Mouse (Mus musculus) urinary bladder, adult 18-20 months (tissue): ENCODE data around the gene Kdm4d.
"Not testable (repeated sequence)": the region's sequence is repeated elsewhere in the genome, so short reads cannot be mapped to it uniquely, and the experiment has no call there.

Experiments
- DNase-seq, 2 experiments: peaks; one replicate each; pipeline ENCODE4 v3.0.0; 2022; ENCODE audit warnings: low spot score in 2 of 2, mixed read lengths in 2 of 2

Gene Kdm4d

DNA sequence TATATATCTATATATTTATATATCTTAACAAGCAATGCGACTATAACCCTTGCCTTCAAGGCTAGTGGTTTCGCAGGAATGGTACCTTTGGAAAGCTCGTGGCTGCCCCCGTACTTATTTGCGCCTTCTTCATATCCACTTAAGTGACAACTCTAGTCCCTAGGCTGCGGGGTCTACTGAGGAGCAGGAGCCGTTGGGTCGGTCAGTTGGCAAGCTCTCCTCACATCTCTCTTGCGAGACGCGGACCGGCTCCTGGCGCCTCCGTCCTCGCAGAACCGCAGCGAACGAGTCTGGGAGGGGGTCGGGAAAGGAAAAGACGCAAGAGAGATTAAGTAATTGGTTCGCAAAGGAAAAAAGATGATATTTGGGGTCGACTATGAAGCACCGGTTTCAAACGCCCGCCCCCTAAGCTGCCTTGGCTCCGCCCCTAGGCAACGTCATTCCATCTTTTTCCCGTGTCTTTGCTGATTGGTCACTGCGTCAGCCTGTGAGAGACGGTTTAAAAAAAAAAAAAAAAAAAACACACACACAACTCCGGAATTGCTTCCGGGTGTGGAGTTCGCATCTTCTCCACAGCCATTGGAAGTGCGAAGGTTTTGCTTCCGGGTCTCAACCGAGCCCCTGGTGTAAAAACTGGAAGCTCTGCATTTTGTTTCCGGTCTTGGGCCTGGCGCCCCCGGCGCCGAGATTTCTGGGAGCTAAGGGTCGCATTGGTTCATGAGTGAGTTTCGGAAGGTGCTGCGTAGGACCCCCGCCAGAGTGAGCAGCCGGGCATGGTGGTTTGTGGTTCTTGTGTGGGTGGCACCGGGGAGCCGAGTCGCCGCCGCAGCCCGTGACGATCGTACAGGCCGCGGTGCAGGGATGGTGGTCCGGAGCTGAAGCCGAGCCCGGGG lies at the start of gene Kdm4d, which contains the start of gene Cwc15:
Gene Kdm4d, minus strand, starts transcription at position 460 of the 893 bp plus-strand sequence.
Gene Cwc15, plus strand, starts transcription at position 595 of the 893 bp plus-strand sequence.
- peak; percentile 84 to 89 for DNase-seq

DNA sequence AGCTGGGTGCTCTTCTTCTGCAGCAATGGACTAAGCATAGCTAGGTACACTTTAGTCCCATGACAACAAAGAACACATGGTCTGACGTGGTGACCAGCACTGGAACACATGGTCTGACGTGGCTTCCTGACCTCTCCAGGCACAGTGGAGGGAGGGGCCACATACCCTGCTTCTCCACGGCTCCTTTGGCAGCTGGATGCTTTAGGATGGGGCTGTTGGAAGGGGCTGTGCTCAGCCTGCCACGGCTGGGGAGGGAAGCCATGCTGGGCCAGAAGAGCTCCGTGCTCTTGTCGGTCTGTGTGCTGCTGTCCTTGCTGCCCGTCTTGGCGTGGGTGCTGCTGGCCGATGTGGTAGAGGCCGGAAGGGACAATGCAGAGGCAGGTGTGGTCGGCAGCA lies 48.1 kb upstream of the Kdm4d start:
- DNase-seq: no peak

DNA sequence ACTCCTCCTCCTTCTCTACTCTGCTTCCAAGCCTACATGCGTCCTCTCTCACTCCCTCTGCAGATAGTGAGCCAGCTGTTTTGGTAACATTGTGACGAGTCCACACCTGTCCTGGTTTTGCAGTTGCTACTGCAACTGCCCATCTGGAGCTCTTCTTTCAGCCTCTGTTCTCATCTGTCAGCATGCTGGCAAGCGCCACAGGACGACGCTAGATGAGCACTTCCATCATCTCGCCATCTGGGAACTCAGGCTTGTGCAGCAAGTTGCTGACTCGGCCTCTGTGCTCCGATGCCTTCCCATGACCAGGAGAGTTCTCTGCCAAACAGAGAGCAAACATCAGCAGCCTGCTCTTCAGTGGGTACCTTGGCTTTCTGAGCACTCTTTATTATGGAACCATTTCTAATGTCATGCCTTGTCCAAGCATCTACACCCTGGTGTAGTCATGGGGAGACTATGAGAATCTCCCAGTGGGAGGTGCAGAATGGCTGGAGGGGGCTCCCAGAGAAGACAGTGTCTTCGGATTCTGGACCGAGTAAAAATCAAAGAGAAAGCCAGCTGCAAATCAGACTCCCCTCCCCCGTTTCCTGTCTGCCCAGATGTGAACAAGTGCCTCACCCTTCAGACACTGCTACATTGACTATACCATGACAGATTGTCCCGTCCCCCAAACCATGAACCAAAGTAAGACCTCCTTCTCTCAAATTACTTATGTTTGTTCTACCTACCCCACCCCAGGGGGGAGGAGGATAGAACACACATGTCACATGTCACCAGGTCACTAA lies 47.5 kb upstream of the Kdm4d start:
- DNase-seq: no peak

DNA sequence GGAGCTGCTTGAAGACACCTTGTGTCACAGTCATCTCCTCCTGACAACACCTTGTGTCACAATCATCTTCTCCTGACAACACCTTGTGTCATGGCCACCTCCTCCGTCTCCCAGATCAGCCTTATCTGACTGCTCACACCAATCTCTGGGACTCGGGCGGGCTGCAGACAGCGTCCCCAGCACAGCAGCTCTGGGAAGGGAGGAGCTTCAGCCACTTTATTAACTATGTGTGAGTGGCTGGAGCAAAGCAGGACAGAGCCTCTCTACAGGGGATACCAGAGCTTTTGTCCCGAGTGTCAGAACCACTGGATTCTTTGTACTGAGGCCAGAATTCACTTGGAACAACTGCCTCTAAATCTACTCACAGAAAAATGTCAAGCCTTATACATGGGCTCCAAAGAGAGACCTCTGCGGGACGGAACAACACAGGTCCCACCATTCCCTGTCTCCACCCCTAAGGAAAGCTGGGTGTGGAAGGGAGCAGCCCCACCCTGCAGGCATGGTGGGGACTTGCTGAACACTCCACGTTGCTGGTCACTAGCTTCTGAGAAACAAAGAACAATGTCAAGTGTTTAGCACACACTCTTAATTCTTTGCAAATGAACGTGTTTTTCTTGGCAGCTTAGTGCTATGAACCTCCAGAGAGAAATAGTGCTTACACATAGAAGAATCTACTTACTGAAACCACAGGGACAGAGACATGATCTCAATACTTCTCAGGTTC lies 43.9 kb upstream of the Kdm4d start:
- DNase-seq: no peak

DNA sequence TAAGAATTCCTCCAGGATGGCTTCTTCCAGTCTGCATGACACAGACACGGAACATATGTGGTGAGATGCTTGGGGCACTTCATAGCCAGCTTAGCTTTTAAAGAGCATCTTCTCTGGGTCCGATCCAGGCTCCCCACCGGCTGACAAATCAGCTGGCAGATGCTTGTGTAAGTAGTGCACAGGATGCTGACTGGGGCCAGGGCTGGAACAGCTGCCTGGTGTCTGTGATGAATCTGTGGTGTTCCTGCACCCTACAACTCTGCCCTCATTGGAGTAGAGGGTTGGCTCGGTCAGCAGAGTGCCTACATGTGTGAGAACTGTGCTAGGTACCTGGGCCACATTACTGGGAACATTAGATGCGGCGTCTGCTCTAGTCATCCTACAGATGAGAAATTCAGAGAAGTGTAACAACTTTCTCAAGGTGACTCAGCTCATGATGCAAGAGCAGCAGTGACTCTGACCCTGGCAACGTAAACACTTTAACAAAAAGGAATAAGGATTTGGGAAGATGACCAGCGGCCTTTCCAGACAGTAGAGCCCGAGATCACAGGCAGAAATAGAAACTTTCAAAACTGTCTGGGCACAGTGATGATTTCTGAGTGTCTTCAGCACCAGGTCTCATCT lies 34.7 kb upstream of the Kdm4d start:
- no peak for DNase-seq

DNA sequence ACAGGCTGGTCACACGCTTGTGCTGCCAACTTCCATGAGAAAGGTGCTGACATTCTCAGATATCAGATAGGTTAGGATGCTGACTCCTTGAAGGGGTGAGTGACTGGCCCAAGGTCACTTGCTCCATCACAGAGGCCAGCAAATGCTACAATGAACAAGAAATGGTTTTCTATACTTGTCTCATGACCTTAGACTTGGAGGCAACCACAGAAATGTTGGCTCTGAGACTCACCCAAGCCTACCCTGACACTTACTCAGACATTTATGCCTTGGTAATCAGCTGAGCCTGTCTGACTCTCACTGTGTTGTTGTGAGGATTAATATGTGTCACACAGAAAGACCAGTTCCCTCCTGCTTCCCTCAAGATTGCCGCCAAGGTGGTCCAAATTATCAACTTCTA lies 33.4 kb upstream of the Kdm4d start:
- DNase-seq: no peak

DNA sequence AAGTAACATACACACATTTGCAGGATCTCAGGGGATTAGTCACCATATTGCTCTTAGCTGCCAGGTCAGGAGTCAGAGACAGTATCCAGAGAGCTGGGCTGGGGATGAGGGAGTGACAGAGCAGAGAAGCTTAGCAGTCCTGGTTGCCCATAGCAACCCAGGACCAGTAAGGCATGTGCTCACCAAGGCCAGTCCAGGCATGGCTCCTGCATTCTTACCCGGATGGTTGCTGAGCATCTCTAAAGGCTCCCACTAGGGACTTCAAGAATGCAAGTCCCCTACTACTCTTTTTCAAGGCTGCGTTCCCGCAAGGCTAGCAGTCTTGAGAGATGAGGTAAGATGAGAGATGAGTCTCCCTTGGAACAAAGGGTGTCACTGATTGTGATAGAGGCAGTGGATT lies 32.0 kb upstream of the Kdm4d start:
- no peak for DNase-seq

DNA sequence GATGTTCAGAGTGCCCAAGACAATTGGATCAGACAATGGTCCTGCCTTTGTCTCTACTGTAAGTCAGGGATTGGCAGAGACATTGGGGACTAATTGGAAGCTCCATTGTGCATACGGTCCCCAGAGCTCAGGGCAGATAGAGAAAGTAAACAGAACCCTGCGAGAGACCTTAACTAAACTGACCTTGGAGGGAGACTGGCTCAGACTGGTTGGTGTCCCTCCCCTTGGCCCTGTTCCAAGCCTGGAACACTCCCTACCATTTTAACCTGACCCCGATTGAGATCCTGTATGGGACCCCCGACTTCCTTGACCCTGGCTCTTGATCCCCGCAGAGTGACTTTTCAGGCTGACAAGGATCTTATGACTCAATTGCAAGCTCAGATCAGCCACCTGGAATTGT lies 29.7 kb upstream of the Kdm4d start:
- no peak for DNase-seq

DNA sequence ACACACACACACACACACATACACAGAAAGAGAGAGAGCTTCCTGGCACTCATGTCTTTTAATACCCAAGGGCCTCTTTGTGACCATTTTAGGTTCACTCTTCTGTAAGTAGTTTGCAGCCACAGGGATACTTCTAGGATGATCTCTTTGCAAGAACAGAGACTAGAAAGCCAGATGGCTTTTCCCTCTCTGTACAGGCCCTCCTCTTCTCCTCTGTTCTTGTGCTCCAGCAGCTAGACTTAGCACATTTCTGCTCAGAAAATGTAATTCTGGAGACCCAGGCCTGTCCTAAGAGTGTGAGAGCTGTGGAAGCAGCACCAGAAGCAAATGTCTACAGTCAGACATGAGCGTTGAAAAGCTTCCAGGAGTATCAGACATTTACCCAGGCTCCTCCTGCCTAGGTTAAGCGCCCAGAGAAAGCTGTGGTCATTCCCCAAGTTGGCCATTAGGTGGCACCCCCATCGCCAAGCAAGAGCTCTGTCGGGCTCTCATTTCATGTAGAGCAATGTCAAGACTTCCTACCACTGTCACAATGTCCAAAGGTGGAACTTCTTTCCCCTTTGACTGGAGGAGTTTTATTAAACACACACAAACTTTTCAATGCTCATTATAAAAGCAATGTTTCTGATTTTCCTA lies 23.2 kb upstream of the Kdm4d start:
- DNase-seq: peak; percentile 47 to 72

DNA sequence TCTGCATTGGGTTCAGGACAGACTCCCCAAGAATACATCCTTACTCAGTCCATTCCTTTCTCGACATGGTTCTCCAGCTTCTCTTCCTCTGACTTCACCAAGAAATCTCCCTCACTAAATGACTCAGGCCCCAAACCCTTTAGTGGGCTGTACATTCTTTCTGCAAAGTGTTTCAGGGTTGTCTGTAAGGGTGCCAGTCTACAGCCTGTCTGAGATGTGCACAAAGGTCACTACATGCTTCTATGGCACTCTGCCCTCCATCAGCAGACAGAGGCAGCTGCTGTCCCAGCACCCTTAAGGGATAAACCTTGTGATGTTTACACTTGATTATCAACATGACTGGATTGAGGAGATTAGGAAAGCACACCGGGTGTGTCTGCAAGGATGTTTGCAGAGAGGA lies 21.4 kb upstream of the Kdm4d start:
- DNase-seq: no peak

DNA sequence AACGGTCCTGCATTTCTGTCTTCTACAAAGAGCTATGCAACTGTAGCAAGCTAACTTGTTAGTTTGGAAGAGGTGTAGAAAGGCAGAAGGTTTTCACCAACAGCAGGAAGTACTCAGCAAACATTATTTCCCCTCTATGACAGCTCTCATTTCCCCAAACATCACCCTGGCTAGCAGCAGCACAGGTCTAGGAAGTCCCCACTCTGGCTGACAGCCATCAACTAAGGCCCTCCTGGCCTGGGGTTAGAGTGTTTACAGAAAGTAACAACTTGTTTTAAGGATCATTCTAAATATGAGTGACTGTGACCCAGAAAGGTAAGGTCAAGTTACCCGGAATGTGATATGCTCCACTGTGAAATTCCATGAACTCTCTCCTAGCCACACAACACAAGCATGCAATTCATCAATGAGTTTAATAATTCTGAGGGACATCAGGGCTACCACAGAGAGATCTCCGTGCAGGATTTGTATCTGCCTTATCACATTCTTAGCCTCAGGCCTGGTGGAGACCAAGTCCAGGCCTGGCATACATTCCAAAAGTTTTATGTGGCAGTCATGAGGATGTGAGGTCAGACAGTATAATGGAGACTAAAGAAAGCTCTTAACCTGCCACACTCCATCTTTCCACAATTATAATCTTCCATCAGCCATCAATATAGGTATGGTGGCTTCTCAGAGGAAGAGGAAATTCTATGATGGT lies 20.8 kb upstream of the Kdm4d start:
- DNase-seq: no peak

DNA sequence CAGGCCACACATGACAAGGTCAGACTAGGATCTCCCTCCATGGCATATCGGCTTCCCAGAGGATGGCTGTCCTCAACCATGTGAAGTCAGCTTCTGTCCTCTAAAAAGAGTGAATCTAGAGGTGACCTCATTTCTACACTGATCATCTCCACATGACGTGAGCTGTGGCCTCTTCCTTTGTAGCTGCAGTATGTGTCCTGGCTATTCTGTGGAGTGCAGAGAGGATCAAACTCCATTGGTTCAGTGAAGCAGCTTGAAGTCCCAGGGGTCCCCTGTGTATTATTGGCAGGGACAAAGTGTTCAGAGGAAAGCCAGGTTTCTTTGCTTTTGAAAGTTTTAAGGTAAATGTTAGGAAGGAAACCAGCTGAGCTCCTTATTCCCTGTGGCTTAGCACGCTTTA lies 17.8 kb upstream of the Kdm4d start:
- no peak for DNase-seq

DNA sequence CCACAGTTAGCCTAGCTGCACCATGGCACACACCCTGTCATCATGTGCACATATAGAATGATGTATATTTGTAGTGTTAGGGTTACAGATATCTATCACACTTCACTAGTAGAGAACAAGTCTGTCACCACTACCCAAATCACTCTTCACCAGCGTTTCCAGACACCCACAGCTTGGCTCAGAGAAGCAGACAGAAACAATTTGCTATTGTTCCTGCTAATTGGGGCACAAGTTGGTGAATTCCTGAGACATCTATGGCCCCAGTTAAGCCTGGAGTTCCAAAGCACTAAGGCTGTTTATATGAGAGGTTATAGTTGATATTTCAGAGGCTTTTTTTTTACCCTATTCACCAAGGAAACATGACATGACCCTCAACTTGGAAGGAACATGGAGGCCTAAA lies 17.0 kb upstream of the Kdm4d start:
- DNase-seq: no peak

DNA sequence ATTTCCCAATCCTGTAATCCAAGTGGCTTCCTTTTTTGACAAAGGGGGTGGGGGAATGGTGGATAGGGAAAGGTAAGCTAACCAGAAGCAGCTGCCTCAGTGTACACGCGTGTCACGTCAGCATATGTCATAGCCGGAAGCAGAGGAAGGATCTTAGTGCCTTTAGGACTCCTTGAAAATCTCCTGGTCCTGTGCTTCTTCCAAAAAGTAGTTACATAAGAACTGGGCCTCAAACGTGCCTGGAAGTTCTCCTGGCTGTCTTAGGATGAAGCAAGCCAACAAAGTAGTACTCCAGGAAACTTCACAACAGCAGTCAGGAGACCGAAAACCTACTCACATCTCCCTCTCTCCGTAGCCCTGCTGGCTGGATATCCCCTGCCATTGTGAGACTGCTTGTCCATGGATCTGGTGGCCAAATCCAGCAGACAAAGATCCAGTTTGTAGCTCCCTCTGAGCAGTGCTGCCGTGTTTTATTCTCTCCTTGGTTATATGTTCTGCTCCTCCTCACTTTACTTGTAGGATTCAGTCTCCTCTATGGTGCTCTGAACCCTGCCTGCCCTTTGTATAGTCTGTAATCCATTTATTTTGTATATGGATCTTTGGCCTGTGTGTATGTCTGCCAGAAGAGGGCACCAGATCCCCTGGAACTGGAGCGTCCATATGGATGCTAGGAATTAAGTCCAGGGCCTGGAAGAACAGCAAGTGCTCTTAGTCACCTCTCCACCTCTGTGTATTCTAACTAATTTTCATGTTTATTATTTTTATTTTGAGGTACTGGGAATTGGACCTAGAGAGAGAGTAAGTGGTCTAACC lies 12.6 kb upstream of the Kdm4d start:
- no peak for DNase-seq

DNA sequence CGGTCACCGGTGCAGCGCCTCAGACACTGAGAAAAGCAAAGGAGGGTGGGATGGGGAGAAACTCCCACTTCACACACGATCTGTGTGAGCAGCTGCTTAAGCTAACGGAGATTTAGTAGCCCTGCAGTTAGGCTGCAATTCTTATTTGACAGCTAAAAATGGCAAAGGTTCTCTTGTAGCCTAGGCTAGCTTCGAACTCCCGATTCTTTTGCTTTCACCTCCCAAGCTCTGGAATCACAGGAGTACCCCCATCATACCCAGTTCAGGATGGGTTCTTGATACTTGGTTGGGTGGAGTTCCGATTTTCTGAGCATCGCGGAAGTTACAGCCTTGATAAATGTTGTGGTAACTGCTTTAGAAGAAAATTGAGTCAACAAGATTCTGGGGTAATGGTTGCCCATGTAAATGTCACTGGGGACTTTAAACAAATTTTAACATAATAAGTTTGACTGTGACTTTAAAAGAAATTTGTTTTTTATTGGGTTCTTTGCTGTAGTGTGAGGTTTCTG lies 688 bp upstream of the Kdm4d start:
- DNase-seq: no peak

DNA sequence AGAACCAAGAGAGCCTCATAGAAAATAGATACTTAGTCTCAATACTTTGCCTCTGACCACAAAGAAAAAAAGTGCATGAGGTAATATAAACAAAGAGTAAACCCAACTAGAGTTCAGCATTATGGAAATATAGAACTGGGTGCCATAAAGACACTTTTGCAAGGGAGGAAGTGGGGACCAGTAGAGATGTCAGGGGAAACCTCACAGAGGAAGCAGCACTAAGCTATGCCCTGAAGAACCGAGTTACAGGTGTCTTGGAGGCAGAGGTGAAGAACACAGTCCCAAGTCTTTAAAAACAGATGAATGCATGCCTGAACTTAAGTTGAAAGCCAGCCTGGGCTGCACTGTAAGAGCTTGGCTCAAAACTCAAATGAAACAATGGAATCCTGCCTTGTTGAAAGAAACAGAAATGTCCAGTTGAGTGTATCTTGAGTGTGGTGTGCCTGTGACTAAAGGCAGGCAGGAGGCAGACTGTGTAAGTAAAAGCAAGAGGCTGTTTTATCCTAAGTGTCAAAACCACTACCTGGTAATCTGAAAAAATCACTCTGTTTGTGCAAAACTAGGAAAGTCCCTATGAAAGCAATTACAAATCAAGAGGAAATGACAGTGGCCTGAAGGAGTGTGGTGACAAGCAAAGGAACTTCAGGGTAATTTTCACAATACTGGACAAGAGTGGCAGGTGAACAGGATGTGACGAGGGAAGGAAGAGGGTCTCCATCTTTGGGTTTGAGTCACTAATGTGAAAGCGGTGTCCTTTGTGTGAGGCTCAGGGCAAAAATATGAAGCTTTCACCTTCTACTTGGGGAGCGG lies 1.2 kb downstream of the Kdm4d start:
- DNase-seq: no peak

DNA sequence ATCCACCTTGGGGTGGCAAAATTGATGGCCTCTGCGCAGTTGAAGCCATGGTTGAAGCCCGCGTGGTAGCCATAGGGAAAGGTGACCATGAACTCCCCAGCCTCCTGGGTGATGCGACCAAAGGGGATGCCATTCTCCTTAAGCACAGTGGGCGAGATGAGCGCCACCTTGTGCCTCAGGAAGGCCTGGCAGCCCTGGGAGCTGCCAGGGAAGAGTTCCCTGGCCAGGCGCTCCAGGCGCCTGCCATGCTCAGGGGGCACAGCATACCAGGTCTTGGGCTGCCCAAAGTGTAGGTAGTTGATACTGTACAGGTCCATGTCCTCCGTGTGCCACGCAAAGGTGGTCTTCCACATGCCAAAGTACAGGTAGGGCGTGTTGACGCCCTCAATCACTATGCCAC lies 36.6 kb downstream of the Kdm4d start:
- DNase-seq: not testable (repeated sequence)

DNA sequence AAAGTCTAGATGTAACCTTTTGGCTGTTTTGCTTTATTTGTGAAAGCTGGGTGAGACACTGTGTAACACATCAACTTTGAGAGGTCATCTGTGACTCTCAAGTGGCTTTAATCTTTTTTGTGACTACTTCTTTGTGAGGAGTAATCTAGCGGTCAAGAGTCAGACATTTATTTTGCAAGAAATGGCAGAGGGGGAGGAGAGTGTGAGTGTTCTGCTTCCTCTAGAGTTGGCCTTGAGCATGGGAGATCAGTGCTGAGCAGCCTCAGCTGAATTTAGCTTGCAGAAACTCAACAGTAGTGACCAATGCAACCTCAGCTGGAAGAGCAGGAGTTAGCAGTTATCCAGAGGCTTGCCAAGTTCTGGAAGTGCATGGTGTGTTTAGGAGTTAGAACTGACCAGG lies 37.7 kb downstream of the Kdm4d start:
- DNase-seq: not testable (repeated sequence)

DNA sequence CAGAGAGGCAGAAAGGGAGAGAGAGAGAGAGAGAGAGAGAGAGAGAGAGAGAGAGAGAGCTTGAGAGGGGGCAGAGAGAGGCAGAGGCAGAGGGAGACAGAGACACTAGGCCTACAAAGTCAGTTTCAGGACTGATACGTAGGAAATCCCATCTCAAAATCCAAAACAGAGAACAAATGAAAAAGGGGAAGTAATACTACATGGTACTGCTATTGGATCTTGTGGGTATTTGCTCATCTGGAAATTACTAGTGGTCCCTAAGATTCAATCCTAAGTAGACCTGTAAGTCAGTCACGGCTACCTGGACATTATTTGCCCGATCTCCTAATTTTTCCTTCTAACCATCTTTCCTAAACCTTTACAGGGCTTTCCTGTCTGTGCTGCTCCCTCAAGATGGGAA lies 44.0 kb downstream of the Kdm4d start:
- DNase-seq: no peak
